Mouse (Mus musculus): ENCODE results near the gene Mrpl23.
A peak's percentile ranks its signal among the peaks of the same experiment; 100 is the strongest.

DNA sequence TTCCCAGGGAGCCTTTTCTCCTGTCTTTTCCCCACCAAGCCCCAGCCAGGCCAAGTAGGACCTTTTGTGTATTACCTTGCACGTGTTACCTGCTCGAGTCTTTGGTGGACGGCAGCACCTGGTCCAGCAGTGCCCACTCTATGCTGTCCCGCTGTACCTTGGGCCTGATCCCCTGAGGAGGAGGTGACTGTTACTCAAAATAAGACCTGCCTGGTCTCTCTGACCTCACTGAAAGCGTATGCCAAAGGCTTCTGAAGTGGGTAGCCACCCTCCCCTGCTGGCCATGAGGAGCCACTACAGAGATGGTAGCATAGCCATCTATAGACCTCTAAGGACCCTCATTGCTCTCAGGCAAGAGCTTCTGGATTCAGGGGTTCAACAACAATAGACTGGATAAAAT lies 35.7 kb upstream of the Mrpl23 start:
- no peak for TF ChIP-seq POLR2A (IDR thresholded peaks at IDR 0.05; ENCODE audit: low read depth, low read length)
- 0 out of 2 replicates have a peak, but pooled peaks have one; percentile 8 for TF ChIP-seq CTCF (conservative IDR thresholded peaks at IDR 0.05; ENCODE audit: insufficient read depth, insufficient read length, low read depth, low read length)

Measured in kidney, adult 2 months (tissue).